Mouse (Mus musculus) lung, adult 2 months (tissue): ENCODE results near the gene Sugp2. TPM values are rescaled to one million over a fixed set of nuclear protein-coding genes. Genes with fewer than 3 reads are reported as not detected.
A peak's percentile ranks its signal among the peaks of the same experiment; 100 is the strongest.
"Not testable (repeated sequence)": the region's sequence is repeated elsewhere in the genome, so short reads cannot be mapped to it uniquely, and the experiment has no call there.

Experiments used
- DNase-seq: peaks from one replicate; pipeline ENCODE4 v3.0.0; 2022
- H3K4me1 ChIP-seq: fragments of 200-500 bp; 2 replicates; pipeline ENCODE4 v1.6.1; 2011; ENCODE audit warnings: low read length; ENCODE audit not compliant: control insufficient read depth, insufficient read depth
- H3K4me3 ChIP-seq: fragments of 200-500 bp; replicated peaks from 2 replicates; pipeline ENCODE3; 2011; ENCODE audit warnings: low read depth, mild to moderate bottlenecking, control low read depth, low read length; ENCODE audit errors: extremely low read depth
- CTCF ChIP-seq: fragments of 200-500 bp; IDR thresholded peaks from 2 replicates; pipeline ENCODE4 v1.5.1; 2011; ENCODE audit warnings: mild to moderate bottlenecking, low read length, control low read depth; ENCODE audit not compliant: insufficient read depth
- POLR2A ChIP-seq: fragments of 200-500 bp; IDR thresholded peaks from 2 replicates; pipeline ENCODE4 v1.6.1; 2011; ENCODE audit warnings: low read depth, mild to moderate bottlenecking, control low read depth, low read length, borderline replicate concordance; ENCODE audit errors: extremely low read depth
- WGBS: fragments of 180-500 bp; shearing (Covaris S2); methylation state at CpG from one replicate; pipeline ENCODE4 v1.1.7; 2018; 5-methylcytosine and 5-hydroxymethylcytosine counted together
- polyA plus RNA-seq: library from polyadenylated mRNA; depleted of rRNA; stranded (reverse); fragments of >200 nt; gene quantifications from 2 replicates; pipeline ENCODE4 v1.2.3, GENCODE M21; 2012

The Sugp2 gene
- polyA plus RNA-seq, 1 experiment = 31.0 TPM

DNA sequence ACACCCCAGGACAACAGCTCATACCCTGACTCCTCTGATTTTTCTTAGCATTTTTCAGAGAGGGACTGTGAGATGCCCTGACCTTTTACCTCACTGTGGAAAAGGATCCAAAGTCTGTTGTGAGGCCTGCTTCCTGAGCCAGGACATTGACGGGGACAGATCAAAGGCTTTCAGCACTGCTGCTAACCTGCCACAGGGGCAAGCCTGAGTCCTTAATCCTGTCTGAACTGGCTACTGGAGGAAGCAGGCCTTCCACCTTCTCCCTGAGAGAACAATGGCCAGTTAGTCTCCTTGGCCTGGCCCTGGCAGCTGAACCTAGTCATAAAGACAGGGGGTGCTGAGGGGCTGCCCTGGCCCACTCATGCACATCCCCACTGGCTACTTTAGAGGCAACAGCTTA, 25.9 kb upstream of the Sugp2 start:
- TF ChIP-seq CTCF = no peak
- no peak for TF ChIP-seq POLR2A
- no peak overlapping the region for H3K4me3 ChIP-seq
- 54% methylated on average over 1 of the region's 1 CpGs for WGBS
- H3K4me1 ChIP-seq = peaks cover 6% of the 10 kb centered on the region; the same call in 1 of the 2 replicates
- DNase-seq = no peak

DNA sequence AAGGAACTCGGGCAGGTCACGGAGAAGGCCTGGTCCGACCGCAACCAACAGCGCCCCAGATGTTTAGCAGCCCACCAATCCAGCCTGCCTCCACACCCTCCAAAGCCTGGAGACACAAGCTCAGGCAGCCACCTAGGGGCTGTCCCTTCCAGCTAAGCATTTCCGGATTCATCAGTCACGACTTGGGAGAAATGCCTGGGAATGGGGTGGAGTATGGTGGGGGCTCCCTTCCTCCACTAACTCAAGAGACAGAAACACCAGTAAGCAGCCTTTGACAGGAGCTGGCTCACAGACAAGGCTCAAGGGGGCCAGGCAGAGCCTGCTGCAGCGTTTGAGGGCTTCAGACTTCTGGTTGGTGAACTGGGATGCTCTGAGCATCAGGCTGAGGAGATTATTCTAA, 23.5 kb upstream of the Sugp2 start:
- TF ChIP-seq CTCF = no peak
- TF ChIP-seq POLR2A = no peak
- DNase-seq = no peak
- Histone ChIP-seq H3K4me3 (no peak overlapping the region), H3K4me1 (peaks cover 6% of the 10 kb centered on the region; the same call in 1 of the 2 replicates)
- 29% methylated on average over 8 of the region's 8 CpGs for WGBS

DNA sequence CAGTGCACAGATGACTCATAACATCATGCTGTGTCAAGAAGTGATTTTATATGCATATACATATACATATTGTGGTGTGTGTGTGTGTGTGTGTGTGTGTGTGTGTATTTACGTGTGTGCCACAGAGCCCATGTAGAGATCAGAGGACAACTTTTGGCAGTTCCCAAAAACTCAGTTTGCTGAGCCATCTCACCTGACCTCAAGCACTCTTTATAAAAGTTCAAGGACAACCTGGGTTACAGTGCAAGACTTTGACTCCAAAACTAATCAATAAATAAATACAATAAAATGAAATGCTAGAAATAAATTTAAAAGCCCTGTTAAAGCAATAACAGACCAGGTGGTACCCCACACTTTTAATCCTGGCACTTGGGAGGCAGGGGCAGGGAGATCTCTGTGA, 22.8 kb upstream of the Sugp2 start:
- Histone ChIP-seq H3K4me3 (peak overlapping the region; percentile 77), H3K4me1 (peaks cover 6% of the 10 kb centered on the region; the same call in 1 of the 2 replicates)
- DNase-seq = no peak
- 71% methylated on average over 1 of the region's 1 CpGs for WGBS
- TF ChIP-seq POLR2A = no peak
- TF ChIP-seq CTCF = no peak

DNA sequence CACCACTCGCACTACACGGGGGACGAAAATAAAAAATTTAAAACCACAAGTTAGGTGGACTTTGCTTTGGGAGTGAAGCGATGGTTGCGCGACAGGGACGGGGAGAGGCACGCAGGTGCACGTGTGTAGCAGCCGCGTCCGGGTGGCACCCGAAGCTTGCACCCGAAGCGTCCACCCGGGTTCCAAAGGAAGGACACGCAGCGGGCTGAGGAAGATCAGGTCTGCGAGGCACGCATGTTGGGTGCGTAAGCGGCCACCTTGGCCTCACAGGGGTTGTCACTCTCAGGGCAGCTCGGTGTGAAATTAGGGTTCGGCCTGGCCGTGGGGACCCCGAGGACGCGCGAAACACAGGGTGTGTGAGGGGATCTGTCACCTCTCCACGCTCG, 22.3 kb upstream of the Sugp2 start:
- WGBS = 1% methylated on average over 31 of the region's 31 CpGs
- DNase-seq = no peak
- Histone ChIP-seq H3K4me1 (peaks cover 6% of the 10 kb centered on the region; the same call in 1 of the 2 replicates), H3K4me3 (peak overlapping the region; percentile 77)
- TF ChIP-seq CTCF = no peak
- TF ChIP-seq POLR2A = no peak

DNA sequence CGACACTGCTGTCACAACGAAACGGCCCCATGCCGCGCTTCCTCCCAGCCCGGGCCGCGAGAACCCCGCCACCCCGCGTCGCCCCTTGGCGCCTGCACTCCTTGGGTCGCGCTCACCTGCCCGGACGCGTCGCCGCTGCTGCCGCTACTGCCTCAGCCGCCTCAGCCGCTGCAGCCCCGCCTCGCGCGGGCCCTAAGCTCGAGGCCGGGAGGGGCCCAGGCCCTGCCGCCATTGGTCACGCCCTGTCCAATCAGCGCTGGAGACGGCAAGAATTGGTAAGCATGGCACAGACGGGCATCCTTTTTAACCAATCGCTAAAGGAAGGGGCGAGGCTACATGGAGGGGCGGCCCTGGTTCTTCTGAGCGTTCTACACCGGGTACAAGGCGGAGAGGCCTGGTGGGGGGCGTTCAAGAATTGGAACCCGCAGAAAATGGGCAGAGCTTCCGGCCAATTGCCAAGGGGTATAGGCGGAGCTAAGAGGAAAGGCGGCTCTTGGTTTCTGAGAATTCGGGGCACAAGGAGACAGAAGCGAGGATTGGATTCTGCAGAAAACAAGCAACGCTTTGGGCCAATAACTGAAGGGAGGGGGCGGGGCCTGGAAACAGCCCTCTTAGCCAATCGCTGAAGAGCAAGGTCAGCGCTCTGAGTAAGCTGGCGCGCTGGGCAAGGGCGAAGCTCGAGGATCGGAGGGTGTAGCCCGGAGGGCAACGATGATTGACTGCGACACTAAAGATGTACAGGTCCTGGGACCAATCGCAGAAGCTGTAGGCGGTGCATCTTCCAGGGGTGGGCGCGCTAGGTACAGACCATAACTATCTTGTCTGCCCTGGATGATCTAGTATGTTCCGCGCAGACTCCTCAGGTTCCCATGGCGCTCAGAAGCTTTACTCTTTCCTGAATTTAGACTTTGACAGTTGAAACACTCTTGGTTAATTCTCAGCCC, 21.6 kb upstream of the Sugp2 start, which contains the start of gene Slc25a42:
TSS of gene Slc25a42 (minus strand) at position 194 of the 944 bp plus-strand sequence.
- WGBS = under 1% methylated on average over 66 of the region's 66 CpGs
- peak; percentile 97 for DNase-seq
- Histone ChIP-seq H3K4me3 (peak within 1 kb of the TSS; percentile 77), H3K4me1 (peaks cover 6% of the 10 kb centered on the region; the same call in 1 of the 2 replicates)
- TF ChIP-seq CTCF (no peak), POLR2A (peak; percentile 72; the same call in 1 of the 2 replicates)

DNA sequence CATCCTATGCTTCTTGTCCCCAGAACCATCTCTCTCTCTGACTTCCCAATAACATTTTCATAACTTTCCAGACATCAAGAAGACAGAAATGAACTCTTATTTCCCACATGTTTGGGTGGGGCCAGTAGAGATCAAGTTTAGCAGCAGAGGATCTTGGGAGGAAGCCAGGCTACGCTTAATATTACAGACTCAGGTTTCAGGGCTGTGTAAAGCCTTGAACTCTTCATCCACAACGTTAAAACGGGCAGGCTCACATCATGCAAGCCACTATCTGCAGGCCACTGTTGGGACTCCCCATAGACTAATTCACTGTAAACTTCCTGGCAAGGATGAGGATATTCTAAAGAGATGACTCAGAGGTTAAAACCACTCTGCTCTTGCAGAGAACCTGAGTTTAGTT, 19.6 kb upstream of the Sugp2 start:
- 61% methylated on average over 3 of the region's 3 CpGs for WGBS
- no peak for DNase-seq
- H3K4me1 ChIP-seq = peaks cover 6% of the 10 kb centered on the region; the same call in 1 of the 2 replicates
- no peak for TF ChIP-seq POLR2A
- TF ChIP-seq CTCF = no peak
- H3K4me3 ChIP-seq = no peak overlapping the region

DNA sequence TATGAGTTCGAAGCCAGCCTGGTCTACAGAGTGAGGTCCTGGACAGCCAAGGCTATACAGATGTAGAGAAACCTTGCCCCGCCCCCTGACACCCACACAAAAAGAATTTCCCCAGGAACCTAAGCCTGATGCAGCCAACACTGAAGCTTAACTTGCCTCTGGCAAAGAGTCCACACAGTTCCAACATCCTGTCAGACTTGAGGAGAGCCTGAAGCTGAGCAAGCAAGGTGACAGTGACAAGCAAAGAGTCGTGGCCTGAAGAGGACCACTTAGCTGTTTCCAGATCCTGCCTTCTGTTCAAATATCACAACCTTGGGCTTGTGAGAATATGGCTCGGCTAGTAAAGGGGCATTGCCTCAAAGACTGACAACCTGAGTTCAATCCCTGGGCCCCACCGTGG, 18.9 kb upstream of the Sugp2 start:
- no peak for DNase-seq
- WGBS = 65% methylated on average over 5 of the region's 5 CpGs
- H3K4me1 ChIP-seq = peaks cover 6% of the 10 kb centered on the region; the same call in 1 of the 2 replicates
- no peak overlapping the region for H3K4me3 ChIP-seq
- TF ChIP-seq POLR2A (no peak), CTCF (no peak)

DNA sequence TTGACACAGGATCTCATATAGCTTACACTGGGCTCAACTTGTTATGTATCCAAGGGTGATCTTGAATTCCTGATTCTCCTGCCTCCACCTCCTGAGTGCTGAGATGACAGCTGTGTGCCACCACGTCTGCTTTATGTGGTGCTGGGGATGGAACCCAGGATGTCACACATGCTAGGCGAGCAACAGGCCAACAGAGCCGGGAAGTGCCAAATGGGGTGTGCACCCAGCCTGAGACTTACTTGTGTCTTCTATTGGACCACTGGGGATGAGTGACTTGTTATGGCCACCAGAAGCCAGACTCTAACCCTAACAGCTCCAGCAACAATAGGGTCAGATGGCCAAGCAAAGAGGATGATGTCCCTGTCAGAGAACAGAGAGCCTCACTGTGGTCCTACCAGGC, 17.9 kb upstream of the Sugp2 start:
- not testable (repeated sequence) for H3K4me1 ChIP-seq, DNase-seq, H3K4me3 ChIP-seq
- 48% methylated on average over 3 of the region's 3 CpGs for WGBS

DNA sequence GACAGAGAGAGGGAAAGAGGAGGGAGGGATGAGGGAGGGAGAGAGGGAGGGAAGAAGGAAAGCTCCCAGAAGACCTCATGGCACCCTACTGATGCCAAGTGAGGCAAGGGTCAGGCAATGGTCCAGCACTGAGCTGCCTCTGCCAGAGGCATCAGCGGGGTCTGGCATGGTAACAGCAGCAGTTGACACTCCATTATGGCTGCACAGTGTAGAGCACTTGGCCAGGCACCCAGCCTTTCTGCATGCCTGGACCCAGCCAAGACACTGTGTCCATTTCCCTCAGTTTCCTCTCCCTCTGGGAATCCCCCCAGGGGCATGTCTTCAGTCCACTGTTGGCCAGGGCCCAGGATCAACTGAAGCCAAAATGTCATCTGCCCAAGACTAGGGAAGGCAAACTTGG, 17.5 kb upstream of the Sugp2 start:
- 39% methylated on average over 1 of the region's 1 CpGs for WGBS

DNA sequence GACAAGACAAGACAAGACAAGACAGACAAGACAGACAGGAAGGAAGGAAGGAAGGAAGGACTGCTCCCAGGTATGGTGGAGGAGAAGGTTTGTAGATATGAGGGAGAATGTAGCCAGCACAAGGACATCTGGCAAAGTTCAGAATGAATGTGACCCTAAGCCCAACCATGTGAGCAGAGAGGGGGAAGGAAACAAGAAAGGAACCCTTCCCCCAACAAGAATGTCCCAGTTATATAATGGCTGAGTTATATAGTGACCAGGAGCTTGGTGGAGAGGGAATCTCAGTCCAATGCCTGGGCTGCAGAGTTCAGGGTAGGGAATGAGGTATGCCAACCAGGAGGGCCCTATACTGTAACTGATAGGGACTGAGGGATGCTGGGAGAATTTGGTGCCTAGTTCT, 16.6 kb upstream of the Sugp2 start:
- H3K4me1 ChIP-seq = peaks cover 2% of the 10 kb centered on the region; the same call in 1 of the 2 replicates
- no peak overlapping the region for H3K4me3 ChIP-seq
- TF ChIP-seq POLR2A (no peak), CTCF (no peak)
- DNase-seq = no peak

More for the DNA sequence above, 17.5 kb upstream of the Sugp2 start:
- Histone ChIP-seq H3K4me1 (peaks cover 4% of the 10 kb centered on the region; the same call in 1 of the 2 replicates), H3K4me3 (no peak overlapping the region)
- TF ChIP-seq CTCF (no peak), POLR2A (no peak)
- peak; percentile 25 for DNase-seq
